Mouse (Mus musculus): ENCODE data around the gene Cib2.

The Cib2 gene

DNA sequence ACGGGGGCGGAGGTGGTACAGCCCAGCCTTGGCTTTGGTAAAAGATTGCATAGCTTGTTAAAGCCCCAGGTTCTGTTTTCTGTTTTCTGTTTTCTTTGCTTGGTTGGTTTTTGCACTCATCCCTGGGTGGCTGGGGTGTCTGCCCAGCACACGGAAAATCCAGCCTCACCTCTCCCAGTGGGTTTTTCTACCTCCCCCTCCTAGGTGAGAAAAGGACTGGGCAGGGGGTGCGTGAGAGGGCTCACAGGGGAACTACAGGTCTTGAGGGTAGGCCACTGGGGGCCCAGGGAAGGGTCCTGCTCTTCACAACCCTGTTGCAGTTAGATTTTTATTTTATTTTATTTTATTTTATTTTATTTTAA, 15.1 kb downstream of the Cib2 start:
- DNase-seq (ENCODE audit: low spot score), result no peak

DNA sequence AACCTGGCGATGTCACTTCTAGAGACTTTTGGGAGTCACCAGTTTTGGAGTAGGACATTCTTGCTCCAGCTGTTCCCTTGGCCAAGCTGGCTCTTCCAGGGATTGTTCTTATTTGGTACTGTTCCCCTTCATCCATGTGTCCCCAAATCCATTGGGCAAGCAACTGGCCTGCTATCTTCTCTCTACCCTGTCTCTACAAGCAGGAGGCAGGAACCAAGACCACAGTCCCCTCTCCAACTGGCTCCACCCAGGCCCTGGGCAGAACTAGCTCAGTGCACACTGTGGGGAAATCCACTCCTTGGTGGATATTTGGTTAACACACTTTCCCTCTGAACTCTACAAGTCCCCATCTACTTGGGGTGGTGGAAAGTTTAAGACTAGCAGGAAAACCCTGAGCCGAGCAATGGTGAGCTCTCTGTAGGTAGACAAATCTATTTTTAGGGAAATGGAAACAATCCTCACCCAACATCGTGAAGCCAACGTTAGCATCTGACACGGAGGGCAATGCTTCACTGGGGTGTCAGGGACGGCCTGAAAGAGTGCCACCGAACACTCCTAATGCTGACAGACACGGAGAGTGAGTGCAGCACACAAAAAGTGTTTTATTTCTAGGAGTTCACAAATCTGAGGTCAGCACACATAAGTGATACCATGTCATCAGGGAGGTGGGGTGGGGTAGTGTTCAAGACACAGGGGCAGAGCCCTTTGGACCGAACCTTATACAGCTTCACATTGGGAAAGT, 15.6 kb downstream of the Cib2 start:
- no peak for DNase-seq (ENCODE audit: low spot score)

DNA sequence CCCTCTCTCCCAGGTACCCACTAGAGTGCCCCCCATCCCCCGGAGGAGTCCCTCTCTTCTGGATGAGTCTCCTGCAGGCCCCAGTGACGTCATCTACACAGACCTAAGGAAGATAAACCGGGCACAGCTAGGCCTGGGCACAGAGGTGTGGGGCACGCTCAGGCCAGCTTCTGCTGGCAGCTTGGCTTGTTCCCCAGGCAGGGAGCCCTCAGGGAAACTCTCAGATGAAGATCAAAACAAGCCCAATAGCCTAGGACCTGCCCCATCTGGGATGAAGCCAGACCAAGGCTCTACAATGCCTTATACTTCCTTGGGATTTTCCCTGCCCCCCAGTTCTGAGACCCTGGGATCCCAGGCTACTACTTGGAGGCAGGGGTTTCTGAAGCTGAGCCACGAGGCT, 19.2 kb downstream of the Cib2 start:
- no peak for DNase-seq (ENCODE audit: low spot score)

DNA sequence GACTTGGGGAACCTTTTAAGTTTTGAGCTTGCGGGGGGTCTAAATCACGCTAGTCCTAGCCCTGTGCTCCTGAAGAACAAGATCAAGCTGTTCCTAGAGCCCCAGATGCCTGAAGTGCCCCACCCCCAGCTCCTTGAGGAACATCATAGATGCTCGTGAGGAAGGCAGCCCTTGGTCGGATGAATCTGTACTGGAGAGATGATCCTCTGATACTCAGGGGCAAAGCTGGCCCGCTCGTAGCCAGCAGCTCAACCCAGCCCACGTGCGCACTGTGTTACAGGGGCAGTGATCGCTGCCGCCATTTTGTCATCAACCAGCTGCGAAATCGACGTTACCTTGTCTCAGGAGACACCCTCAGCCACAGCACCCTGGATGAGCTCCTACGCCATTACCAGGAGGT, 21.3 kb downstream of the Cib2 start, which contains the start of gene Sh2d7:
Gene Sh2d7 (plus strand): TSS at position 301 of the 400 bp plus-strand sequence.
- DNase-seq (ENCODE audit: low spot score), result no peak

DNA sequence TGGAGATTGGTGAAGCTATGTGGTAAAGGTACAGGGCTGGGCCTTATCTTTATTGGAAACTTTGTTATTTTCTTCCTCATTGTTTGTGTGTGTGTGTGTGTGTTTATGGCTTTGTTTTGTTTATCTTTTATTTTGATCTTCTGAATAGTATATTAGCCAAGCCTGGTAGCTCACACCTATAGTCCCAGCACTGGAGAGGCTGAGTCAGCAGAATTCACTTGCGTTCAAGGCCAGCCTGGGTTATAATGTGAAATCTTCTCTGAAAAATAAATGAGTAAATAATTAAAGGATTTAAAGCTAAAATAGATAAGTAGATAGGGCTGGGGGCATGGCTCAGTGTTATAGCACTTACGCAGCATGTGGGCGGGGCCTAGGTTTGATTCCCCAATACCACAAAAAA, 21.8 kb downstream of the Cib2 start:
- no peak for DNase-seq (ENCODE audit: low spot score)

DNA sequence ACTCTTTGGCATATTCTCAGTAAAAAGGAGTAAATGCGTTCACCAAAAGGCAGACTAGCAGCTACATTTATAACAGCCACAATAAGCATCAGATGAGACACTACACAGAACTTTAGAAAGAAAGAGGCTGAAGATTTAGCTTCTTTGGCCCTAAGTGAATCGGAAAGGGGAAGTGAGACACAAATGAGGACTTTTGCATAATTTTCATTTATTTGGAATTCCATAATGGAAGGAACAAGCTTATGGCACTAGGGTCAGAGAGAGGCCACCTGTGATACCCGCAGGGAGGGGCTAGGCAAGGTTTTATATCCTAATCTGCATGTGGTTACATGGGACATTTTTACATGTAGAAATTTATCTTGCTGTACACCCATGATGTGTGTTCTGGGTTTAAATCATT, 22.5 kb downstream of the Cib2 start:
- no peak for DNase-seq (ENCODE audit: low spot score)

DNA sequence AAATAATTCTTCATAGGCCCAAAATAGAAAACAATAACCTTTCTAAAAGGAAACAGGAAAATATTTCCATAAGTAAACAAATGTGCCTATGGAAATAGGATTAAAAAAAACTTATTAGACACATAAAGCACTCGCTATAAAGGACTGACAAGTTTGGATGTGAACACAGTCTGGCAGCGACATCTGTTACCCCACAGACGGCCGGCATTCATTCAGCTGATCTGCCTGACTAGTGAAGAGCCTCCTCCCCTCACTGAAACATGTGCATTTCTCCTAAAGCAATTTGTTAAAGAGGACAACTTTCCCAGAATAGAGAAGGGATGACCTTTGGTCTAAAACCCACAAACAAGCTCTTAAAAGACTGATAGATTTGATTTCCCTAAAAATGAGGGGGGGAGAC, 23.0 kb downstream of the Cib2 start:
- no peak for DNase-seq (ENCODE audit: low spot score)

DNA sequence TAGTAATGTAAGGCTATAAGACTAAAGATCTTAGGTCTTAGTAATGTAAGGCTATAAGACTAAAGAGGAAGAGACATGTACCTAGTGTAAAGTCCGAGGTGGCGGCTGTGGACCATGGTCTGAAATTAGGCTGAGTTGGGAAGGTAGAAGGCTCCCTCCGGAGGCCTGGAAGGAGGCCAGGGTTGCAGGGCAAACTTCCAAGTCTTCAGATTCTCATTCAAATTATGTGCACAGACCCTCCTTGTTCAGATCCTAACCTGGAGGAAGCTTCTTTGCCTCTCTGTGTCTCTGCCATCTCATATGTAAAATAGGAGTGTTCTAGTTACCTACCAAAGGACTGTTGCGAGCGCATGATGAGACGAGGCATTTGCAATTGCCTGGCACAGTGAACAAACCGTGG, 23.8 kb downstream of the Cib2 start:
- DNase-seq (ENCODE audit: low spot score), result no peak

DNA sequence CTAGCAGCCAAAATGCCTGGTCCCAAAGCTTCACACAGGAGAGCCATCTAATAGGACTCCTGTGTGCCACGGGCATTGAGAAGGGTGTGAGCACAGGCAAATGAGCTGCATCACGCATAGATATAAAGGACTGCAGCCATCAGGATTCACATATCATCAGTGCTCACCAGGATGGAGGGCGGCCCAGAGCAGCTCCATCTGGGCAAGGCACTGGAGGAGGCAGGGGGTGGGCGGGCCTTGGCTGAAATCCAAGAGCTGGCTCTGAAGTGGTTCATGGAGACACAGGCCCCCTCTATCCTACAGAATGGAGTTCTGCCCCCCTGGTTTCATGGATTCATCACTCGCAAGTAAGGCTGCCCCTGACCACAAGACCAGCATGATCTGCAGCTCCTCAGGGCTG, 26.0 kb downstream of the Cib2 start:
- peak; percentile 30 for DNase-seq (ENCODE audit: low spot score)

DNA sequence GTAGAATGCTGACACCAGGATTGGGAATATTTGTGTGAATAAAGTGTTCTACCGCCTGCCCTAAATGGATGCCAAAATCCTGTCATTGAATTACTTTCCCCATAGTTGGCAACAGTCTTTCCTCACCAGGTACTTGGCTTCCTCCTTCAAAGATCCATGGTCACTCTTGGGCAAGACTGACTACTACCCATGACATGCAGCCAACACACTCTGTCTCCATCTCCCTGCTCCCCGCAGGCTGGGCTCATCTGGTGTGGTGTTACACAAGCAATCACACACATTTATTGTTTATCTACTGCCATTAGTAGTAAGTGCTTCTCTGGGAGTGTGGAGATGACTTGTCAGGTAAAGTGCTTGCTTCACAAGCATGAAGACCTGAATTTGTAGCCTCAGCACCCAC, 27.1 kb downstream of the Cib2 start:
- no peak for DNase-seq (ENCODE audit: low spot score)

DNA sequence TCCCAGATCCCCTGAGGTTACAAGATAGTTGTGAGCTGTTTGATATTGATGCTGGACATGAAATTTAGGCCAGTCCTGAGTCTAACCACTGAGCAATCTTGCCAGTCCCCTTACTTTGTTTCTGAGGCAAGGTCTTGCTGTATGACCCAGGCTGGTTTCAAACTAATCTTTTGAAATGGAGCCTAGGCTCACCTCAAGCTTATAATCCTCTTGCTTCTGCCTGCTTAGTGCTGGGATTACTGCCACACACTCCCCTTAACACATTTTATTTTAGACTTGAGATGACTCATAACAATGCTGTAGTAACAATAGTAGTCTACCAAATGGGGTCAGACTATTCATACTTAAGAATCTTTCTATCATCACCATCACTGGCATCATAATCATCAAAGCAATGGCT, 28.6 kb downstream of the Cib2 start:
- DNase-seq (ENCODE audit: low spot score), result no peak

DNA sequence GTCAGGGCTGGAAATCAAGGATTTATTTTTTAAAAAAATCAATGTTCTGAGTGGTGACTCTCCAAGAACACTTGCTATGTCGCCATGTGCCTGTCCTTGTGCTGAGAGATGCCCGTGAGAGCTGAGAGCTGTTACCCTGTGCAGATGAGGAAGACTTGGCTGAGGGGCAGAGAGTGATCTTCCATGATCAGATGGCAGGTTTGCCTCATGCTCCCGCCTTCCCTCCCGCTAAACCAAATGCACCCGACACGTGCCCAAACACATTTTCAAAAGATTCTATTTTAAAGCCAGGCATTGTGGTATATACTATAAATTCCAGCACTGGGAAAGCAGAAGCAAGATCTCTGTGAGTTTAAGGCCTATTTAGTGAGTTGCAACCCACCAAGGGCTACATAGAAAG, 29.2 kb downstream of the Cib2 start:
- no peak for DNase-seq (ENCODE audit: low spot score)

DNA sequence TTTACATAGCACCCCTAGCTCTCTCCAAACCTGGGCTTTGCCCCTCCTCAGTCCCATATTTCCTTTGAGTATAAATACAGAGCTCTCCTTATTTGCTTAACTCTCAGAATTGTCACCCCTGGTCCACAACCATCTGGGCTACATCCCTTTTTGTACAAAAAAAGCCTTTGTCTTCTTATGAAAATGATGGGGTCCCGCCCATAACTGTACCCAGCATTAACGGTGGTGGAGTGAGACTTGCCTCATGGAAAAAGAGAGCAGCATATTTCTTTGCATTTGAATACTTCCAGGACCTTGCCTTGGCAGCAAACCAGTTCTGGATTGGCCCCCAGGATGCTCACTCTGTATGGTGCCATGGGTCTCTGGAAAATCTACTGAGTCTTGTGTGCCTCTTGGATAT, 30.1 kb downstream of the Cib2 start:
- no peak for DNase-seq (ENCODE audit: low spot score)

DNA sequence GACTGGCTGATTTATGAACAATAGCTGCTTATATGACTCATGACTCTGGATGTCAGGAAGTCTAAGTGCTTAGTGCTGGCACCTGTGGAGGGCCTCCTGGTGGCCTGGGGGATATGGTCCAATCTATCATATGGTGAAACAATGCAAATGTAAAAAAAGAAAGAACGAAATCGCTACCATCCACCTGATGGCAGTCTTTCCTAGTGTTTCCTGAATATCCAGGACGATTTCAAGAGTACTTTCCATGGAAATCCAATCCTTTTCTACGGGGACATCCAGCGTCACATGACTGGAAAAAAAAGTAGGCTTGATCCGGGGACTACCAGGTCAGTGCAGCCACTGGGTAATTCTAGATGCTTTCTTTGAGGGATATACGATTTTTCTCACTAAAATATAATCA, 32.3 kb downstream of the Cib2 start:
- no peak for DNase-seq (ENCODE audit: low spot score)

DNA sequence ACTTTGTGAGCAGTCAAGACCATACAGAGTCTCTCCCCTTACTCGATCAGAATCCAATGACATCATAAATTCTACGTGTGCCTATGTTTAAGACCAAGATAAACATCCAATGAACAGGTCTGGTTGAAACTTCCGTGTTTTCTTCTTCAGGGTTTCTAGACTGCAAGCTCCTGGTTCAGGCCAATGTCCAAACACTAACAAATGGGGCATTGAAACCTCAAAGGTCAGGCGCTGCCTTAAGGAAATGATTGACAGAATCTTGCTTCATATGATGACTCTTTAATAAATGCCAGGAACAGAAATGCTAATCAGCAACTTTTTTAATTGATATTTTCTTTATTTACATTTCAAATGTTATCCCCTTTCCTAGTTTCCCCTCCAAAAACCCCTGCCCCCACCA, 39.7 kb downstream of the Cib2 start:
- DNase-seq (ENCODE audit: low spot score), result no peak

DNA sequence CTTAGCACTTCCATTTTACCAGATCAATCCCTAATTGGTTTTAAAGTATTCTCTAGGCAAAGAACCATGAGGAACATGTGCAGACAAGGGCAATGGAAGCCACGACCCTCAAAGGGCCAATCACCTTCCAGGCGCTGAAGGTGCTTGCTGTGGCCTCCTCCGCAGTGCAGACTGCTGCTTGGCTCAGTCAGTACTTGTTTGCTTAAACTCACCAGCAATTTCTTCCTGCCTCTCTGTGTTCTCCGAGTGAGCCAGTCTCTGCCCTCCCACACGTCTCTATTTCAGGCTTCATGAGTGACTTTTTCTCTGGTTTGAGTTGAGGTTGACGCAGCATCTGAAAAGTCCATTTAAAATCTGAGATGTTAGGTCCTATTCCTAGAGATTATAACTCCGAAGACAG, 41.1 kb downstream of the Cib2 start:
- DNase-seq (ENCODE audit: low spot score), result no peak

DNA sequence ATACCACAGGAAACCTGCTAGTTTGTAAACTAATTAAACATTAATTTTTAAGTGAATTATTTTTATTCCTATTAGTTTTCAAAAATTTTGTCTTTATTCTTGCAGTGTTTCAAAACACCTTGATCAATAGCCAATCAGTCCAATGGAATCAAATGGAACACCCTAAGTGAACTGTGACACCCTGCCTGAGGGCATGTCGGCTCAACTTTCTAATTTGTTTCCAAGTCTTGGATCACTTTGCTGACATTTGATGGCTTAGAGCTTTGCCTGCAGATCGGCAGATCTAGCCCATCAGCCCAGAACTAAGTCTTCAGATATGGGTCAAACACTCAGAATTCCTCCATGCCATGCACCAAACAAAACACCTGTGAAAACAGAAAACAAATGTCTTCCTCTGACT, 44.0 kb downstream of the Cib2 start:
- no peak for DNase-seq (ENCODE audit: low spot score)

DNA sequence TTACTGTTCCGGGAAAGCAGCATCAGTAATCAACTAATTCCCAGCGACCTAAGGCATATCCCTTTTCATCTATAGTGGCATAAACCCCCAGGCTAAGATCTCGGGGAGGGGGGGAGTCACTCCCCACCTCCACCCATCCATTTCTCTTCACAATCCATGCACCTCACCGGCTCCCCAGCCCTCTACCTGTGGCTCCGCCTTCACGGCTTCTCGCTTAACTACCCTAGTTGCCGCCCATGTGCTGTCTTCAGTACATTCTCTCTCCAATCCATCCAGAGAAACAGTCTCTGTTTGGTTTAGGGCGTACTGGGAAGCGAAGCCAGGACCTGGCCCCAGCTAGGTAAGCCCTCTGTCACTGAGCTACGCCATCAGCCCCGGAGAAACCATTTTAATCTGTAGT, 57.1 kb downstream of the Cib2 start:
- peak; percentile 18 for DNase-seq (ENCODE audit: low spot score)

DNA sequence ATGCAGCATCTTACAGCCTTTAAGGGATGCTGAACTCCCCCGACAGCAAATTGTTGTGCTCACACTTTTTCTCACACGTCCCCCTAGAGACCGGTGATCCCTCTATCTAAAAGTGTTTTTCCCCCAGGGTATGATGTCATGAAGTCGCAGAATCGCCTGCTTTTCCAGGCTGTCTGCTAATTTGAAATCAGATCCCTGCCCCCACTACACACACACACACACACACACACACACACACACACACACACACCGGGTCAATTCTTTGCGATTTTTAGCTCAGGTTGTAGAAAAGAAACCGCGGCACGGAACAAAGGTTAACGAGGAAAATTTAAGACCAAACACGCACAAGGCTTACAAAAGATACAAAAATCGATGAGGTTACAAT, 57.9 kb downstream of the Cib2 start:
- no peak for DNase-seq (ENCODE audit: low spot score)

DNA sequence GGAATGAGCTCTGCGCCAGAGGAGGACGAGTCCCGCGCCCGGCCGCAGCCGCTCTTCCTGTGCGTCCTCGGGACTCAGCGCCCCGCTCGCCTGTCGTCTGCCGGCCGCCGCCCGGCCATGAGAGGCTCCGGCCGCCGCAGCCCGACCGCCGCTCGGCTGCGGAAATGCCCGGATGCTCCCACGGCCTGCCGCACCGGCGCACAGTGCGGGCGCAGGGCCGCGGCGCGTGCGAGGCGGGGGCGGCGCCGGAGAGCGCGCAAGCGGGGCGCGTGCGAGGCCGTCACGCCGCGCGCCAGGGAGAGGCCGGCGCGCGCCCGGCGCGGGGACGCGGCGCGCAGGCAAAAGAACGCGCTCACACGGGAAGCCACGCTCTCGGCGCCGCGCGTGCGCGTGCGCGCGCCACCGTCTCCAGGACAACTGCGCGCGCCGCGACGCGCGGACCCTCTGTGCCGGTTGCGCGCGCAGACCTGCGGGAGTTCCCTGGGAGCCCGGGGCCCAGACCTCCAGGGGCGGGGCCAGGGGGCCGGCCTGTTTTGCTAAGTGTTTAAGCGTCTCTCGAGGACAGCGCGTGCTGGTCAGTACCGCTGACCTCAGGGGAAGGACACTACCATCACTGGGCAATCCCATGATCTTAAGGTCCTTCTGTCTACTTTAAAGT, 58.4 kb downstream of the Cib2 start, which contains the start of gene Dmxl2:
Gene Dmxl2 (minus strand): TSS at position 174 of the 658 bp plus-strand sequence.
- DNase-seq (ENCODE audit: low spot score), result peak; percentile 99

DNA sequence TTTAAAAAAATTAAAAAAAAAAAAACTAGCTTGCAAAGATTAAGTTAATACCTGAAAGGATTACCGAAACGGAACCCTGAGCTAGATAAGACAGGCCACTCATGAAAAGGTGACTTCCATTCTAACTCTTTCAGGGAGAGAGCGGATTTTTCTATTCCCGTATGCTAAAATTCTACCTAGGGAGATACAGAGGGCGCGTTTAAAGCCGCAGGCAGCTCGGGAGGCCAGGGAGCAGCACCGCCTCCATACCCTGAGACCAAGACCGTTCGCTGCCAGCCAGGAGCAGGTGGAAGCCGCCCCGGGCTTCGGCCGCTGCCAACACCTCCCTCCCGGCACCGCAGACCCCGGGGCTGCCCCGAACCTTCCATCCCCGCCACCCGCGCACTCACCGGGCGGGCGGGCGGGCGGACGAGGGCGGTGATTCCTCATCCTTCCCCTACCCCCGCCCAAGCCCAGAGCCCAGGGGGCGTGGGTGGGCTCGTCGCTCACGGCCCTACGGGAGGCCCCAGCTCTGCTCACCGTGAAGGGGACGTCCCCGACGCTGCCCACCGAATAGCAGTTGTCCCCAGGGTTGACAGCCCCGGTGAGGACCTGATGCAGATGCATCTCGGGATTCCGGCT, 59.1 kb downstream of the Cib2 start:
- DNase-seq (ENCODE audit: low spot score), result peak; percentile 57

DNA sequence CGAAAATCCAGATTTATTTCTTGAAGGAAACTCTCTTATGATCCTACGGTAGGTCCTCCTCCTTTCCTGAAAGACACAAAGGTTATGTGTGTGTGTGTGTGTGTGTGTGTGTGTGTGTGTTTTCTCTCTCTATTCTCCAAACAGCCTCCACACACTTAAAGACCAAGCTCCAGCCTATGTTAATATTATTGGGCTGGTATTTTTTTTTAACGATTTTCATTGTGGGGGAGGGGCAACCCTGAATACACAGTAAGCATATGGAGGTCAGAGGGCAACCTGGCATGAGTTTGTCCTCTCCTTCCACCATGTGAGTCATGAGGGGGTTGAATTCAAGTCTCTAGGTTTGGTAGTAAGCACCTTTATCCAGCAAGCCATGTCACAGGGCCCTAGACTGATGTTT, 60.2 kb downstream of the Cib2 start:
- DNase-seq (ENCODE audit: low spot score), result no peak

DNA sequence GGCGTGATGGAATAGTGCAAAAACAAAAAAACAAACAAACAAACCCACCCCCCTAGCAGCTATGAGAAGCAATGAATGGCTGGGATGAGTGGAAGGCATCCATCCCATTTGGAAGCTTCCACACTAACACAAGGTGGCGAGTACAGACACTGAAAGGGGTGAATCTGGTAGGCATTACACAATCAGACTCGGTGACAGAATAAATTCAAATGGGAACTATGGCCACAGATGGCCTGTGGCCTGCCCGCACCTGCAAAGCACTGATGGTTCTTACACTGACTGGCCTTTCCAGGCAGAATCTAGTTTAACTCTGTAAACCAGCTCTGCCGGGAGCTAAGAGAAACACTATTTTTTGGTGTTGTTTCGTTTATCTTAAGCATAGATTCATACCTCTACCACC, 60.7 kb downstream of the Cib2 start:
- DNase-seq (ENCODE audit: low spot score), result no peak
